Mouse (Mus musculus) CD8-positive naive resting alpha-beta T cell, adult 2 months (primary cell): Measurements from ENCODE around the gene Borcs5.

ENCODE experiments used
- DNase-seq, 2 experiments: peaks; one replicate each; pipeline ENCODE4 v3.0.0; 2022; ENCODE audit warnings: low read depth in 2 of 2, low spot score in 2 of 2

Gene Borcs5

DNA sequence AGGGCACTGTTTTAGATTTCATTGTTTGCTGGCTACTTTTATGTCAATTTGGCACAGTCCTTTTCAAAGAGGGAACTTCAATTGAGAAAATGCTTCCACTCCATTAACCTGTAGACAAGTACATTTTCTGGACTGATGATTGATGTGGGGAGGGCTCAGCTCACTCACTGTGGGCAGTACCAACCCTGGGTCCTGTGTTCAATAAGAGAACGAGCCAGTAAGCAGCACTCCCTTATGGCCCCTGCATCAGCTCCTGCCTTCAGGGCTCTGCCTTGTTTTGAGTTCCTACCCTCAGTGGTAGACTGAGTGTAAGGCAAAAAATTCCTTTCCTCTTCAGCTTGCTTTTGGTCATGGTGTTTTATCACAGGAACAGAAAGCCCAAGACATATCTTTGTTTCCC lies 74.6 kb downstream of the Borcs5 start:
- DNase-seq = no peak

- DNase-seq = no peak
Measured at GRCm38 (mm10) chr6:134716168-134716587, 76.9 kb downstream of the Borcs5 start.

GRCm38 (mm10) chr6:134717886-134718667 lies 78.8 kb downstream of the Borcs5 start:
- DNase-seq = no peak

DNA sequence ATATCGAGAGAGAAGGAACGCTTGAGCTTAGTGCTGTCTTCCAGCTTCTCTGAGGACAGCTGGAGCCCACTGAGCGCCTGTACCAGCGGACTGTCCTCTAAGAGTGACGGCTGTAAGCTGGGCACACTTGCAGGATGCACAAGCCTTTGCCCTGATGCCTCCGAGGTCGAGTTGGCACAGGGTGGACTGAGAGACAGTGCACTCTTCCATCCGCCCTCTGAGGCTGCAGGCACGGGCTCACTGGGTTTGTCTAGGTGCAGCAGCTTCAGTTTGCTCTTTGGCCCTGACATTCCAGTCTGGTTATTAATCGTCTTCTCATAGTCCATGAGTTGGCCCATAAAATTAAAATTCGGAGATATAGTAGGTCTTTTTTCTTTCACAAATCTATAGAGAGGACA lies 79.4 kb downstream of the Borcs5 start:
- no peak for DNase-seq

DNA sequence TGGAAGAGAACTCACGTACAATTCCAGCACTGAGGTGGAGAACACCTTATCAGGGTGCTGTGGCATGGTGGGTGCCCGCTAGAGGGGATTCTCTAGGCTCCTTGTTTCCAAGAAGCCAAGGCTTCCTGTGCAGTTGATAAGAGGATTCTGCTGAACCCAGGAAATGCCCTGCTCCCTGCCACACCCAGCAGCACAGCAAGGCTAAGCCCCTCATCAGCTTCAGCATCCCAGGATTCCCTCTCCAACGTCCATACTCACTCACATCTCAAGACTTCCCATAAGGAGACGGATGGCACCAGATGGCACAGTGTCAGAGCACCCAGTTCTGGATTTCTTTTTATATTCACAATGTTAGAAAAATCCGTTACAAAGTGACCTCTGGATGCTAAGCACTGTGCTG lies 79.8 kb downstream of the Borcs5 start:
- no peak for DNase-seq

GRCm38 (mm10) chr6:134720150-134720549 lies 80.8 kb downstream of the Borcs5 start:
- no peak for DNase-seq

- DNase-seq = no peak
Measured at GRCm38 (mm10) chr6:134721729-134722269, 82.5 kb downstream of the Borcs5 start.

GRCm38 (mm10) chr6:134722906-134723305 lies 83.6 kb downstream of the Borcs5 start:
- no peak for DNase-seq

DNA sequence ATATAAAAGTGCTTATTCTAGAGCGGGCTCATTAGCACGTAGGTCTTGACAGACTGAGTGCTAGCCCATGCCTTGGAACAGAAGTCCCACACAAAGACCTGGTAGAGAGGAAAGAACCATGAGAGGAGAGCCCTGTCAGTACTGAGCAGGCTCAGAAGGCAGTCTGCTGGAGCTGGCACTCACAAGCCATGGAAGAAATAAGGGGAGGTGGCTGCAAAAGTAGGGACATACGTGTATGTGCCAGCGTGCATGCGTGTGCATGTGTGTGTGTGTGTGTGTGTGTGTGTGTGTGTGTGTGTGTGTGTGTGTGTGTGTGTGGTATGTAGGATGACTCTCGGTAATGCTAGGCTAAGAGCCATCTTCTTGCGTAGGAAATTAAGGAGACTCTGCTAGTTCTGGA lies 84.0 kb downstream of the Borcs5 start:
- no peak for DNase-seq

- DNase-seq = no peak
Measured at GRCm38 (mm10) chr6:134723833-134724553, 84.7 kb downstream of the Borcs5 start.

DNA sequence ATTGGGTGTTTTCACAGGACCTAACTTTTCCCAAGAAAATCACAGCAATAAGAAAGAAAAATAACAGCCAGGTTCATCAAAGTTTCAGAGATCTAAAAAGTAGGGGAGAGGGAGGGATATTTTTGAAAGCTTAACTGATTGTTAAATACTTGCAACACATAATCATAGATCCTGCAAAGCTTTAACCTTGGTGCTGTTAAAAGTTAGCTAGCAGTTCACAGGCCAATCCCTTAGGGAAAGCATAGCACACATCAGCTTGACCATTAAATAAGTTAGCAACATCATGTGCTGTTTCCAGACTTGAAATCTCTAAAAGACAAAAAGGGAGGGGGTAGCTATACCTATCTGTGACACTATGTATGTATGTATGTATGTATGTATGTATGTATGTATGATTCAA lies 86.1 kb downstream of the Borcs5 start:
- DNase-seq = no peak

GRCm38 (mm10) chr6:134730978-134731377 lies 91.7 kb downstream of the Borcs5 start:
- no peak for DNase-seq

- DNase-seq = no peak
Measured at GRCm38 (mm10) chr6:134732813-134733212, 93.5 kb downstream of the Borcs5 start.

GRCm38 (mm10) chr6:134733800-134734221 lies 94.5 kb downstream of the Borcs5 start:
- no peak for DNase-seq

- no peak for DNase-seq
Measured at GRCm38 (mm10) chr6:134736853-134737252, 97.5 kb downstream of the Borcs5 start.

DNA sequence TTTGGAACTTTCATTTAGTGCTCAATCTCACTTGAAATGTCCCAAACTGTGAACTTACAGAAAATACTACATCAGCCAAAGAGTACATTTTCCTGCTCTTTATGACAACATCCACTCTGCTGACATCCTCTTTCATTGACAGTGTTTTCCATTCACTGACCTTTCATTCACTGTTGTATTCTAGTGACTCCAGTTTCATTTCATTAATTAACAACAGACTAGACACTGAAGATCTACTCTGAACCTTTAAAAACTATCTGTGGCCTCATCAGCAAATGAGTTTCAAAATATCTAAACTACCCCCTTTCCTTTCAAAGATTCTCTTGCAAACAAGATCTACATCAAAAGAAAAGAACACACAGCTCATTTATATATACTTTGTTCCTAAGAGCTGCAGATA lies 104.3 kb downstream of the Borcs5 start:
- DNase-seq = no peak

DNA sequence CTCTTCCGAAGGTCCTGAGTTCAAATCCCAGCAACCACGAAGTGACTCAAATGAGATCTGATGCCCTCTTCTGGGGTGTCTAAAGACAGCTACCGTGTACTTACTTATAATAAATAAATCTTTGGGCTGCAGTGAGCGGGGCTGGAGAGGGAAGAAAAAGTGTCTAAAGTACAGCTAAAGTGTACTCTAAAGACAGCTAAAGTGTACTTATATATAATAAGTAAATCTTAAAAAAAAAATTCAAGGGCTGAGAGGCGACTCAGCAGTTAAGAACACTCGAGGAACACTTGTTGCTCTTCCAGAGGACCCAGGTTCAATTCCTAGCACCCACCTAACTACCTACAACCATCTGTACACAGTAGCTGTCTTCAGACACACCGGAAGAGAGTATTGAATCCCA lies 106.6 kb downstream of the Borcs5 start:
- no peak for DNase-seq

DNA sequence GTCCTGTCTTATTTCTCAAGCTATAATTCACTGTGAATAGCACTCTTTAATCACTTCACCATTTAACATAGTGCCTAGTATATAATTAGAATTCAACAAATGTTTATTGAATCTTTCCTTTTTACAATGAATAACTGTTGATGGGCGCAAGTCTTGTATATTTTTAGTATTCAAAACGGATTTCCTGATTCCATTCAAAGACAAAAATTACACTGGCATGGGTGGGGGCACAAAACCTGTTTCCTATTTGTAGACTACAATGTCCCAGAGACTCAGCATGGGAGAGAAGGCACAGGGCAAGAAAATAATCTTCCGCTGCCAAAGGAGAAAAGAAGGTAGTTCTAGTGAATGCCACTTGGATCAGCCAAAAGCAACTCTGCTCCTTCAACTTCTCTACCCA lies 108.8 kb downstream of the Borcs5 start:
- no peak for DNase-seq

DNA sequence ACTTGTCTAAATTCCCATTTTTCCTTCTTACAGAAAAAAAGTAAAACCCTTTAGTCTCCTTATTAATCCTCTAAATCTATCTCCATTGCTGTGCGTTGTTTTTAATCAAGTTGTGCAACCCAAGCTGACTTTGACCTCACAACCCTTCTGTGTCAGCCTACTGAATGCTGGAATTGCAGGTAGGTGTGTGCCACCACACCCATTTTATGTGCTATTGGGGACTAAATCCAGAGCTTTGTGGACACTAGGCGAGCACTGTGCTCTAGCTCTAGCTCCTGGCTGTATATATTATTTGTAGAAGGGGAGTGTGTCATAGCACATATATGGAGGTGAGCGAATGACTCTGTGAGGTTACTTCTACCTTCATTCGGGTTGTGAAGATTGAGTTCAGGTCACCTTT lies 111.8 kb downstream of the Borcs5 start:
- DNase-seq = no peak

DNA sequence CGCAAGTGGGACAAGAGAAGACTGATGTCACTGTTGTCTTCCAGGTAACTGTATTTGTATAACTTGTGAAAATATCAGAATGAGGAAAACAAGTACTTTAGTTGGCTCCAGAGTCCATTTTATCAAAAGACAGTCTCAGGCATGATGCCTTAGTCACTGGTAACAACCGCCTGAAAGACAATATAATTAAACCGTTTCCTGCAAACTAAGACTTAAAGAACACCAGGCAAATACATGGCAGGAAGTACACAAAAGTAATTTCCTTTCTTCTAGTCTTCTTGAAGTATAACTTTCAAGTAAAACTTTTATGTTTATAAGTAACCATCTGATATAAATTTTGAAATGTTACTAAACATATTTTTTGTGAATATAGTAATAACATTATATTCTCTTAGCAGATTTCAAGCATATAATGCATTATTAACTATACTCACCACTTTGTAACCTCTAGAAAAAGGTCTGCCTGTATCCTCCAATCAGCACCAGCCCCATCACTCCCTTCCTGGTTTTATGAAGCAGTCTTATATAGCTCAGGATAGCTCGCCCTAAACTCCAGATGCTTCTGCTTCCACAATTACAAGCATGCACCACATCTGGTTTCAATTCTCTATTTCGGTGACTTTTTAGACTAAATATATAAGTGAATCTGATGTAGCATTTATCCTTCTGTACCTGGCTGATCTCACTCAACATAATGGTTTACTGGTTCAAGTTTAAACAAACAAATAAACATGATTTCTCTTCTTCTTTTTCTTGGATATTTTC lies 112.8 kb downstream of the Borcs5 start:
- DNase-seq = no peak

- DNase-seq = no peak
Measured at GRCm38 (mm10) chr6:134753412-134753811, 114.1 kb downstream of the Borcs5 start.

GRCm38 (mm10) chr6:134753858-134754257 lies 114.5 kb downstream of the Borcs5 start:
- no peak for DNase-seq
